Mouse (Mus musculus) left cerebral cortex, adult 18-20 months (tissue): ENCODE results near the gene Pde4dip. TPM values are rescaled to one million over a fixed set of nuclear protein-coding genes. Genes with fewer than 3 reads are reported as not detected.
A peak's percentile ranks its signal among the peaks of the same experiment; 100 is the strongest.

ENCODE experiments used
- DNase-seq, 2 experiments: peaks; one replicate each; pipeline ENCODE4 v3.0.0; 2021 to 2022; ENCODE audit warnings: low spot score in 2 of 2, mixed read lengths in 1 of 2
- long read RNA-seq, 2 experiments: library from polyadenylated mRNA; stranded (forward); transcript quantifications; one replicate each; pipeline ENCODE4 v2.0.0; 2021
- total RNA-seq, 2 experiments: library from RNA; stranded (reverse); gene quantifications; 2 replicates each; pipeline ENCODE4 v1.2.3; 2021

Gene Pde4dip
- total RNA-seq, result 100 to 1,000 TPM; 207 to 211 TPM
- long read RNA-seq, experiment 1, full-length matches to known transcripts, result 15 of 91 reads
- long read RNA-seq, experiment 1, partial matches to known transcripts, result 36 of 91 reads
- long read RNA-seq, experiment 1, other reads (novel, unspliced or antisense), result 40 of 91 reads
- long read RNA-seq, experiment 2, full-length matches to known transcripts, result 6 of 50 reads
- long read RNA-seq, experiment 2, partial matches to known transcripts, result 20 of 50 reads
- long read RNA-seq, experiment 2, other reads (novel, unspliced or antisense), result 24 of 50 reads

DNA sequence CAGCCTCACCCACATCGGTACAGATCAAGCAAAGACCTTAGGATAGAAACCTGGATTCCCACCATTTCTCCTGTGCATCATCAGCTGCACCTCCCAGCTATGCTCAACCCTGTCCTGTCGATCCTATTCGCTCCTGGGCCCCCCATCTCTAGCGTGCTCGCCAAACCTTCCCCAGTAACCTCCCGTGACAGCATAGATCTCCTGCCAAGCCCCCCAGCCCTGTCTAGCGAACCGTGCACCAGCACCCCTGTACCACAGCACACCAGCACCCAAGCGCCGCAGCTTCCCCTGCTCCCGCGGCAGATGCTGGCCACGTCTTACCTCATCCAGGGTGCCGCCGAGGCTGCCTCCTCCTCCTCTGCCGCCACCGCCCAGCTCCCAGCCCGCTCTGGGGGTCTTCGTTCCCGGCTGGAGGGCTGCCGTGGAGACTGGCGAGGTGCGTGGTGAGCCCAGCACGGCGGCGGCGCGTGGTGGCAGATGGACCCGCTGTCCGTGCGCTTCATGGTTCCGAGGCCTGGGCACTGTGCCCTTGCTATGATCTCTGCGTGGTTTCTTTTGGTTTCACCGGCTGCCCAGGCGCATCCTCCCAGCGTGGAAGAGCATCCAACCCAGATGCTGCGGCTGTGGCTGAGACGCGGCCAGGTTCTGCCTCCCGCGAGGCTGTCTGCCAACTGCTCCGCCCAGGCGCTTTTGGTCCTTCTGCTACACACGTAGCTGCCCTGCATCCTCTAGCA, at the start of gene Pde4dip:
TSS of gene Pde4dip (minus strand) at position 540 of the 734 bp plus-strand sequence.
- peak; percentile 75 to 86 for DNase-seq

DNA sequence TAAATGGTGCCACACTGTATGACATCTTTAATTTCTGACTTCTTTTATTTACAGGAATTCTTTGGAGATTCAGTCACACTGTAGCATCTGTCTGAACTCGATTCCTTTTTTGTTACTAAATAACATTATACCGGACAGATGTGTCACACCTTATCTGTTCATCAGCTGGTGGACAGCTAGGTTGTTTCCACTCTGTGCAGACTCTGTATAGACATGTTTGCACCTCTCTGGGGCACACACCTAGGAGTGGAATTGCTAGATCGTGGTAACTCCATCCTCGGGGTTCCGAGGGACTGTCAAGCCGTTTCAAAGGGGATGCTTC, 49.4 kb upstream of the Pde4dip start:
- DNase-seq, result no peak

DNA sequence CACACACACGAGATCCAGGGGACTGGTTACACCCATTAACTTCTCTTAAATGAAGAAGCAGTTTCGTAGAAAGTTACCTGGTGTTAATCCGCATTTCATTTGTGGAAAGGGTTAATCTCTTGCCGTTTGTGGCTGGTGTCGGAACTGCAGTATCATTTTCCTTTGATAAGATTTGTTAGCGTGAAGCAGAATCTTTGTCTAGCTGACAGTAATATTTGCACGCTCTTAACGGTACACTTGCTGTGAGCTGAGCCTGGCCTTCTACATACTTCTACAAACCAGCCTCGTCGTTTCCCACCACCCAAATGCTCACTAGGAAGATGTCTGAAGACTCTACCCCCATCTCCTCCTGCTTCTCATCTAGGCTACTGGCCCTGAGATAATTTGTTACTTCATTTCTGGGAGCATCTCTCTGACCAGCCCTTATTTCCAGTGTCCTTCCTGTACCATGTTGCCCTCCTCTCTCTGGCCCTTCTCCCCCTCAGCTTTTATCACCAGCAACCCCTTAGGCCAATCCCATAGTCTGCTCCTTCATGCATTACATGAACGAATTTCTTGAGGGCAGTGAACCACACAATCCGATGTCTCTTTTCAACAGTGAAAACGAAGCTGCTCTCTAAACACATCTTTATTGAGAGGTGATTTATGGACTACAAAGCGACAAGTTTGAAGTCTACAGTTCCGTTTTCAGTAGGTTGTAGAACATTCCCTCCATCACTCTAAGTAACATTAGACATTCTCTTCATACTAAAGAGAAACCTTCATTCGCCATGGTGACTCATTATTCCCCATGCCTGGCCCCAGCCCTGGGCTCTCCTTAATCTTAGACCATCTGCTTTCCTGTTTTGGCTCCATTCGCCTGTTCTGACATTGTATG, 48.8 kb upstream of the Pde4dip start:
- DNase-seq, result no peak

DNA sequence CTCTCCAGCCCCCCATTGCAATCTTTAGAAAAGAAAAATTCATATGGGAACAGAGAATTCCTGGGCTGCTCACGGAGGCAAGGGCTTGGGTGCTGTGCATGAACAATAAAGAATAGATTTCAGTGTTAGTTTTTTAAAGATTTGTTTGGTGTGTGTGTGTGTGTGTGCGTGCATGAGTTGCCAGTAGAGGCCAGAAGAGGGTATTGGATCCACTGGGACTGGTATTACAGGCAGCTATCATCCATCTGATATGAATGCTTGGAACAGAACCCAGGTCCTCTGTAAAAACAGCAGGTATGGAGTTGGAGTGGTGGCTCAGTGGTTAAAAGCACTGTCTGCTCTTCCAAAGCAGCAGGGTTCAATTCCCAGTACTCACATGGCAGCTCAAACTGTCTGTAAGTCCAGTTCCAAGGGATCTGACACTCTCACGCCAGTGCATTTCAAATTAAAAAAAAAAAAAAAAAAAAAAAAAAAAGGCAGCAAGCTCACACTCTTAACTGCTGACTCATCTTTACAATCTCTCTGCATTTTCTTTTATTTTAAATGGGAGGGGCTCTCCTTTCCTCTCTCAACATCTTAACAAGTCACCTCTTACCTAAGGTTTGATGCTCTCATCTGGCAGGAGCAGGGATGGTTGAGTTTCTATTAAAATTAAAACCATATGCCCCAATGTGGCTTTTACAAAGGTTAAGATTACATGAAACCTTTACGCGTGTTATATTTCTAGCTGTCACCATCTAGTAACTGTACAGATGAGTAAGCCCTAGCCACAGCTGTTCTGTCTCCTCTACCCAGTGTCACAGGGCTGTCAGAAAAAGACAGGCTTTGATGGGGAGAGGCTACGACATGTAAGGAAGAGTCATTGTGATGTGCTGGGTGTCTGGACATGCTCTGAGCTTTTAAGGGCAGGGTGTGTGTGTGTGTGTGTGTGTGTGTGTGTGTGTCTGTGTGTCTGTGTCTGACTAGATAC, 46.1 kb upstream of the Pde4dip start:
- no peak for DNase-seq

DNA sequence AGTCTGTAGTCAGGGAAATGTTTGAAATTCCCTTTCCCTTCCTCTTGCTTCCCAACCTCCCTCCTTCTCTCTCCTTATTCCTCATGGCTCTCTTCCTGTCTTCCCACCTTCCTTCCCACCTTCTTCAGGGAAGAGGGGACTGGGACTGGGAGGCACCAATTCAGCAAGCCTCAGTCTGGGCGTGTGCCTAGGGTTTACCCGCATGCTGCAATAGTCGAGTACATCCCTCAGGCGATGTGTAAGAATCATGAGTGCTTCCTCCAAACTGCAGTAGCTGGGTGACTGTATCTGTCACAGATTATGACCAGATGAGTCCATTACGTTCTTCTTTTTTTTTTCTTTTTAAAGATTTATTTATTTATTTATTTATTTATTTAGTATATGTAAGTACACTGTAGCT, 45.3 kb upstream of the Pde4dip start:
- DNase-seq, result no peak

DNA sequence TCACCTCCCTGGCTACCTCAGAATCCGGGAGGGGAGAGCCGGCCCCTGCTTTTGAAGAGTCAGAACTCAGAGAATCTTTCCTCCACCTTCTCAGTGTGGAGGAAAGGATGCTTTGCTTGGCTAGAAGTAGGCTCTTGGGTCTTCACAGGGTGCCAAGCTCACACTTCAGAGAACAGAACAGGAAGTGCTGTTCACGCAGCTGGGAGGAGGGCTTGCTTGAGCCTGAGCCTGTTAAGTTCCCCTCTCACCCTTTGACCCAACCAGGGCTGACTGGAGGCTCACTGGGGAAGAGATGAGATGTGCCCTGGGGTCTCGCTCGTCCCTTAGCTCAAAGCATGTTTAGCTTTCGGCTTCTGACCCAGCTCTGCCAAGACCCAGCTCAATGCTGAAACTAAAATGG, 44.7 kb upstream of the Pde4dip start:
- DNase-seq, result no peak

DNA sequence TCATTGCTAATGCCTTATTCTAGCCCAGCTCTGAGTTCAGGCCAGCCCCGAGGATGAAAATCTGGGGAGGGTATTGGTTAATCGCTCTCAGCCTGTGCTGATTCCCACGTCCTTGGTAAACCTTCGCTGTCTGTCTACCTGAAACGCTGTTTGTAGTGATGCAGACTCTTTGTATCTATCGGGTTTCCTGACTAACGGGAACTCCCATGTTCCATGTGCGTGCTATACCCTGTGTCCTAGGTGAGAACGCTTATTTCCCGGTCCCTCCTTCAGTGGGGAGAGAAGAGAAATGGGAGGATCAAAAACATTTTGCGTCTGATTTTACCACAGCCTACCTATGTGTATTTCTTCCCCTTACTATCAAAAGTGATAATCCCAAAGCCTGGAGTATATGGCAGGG, 44.3 kb upstream of the Pde4dip start:
- DNase-seq, result no peak

DNA sequence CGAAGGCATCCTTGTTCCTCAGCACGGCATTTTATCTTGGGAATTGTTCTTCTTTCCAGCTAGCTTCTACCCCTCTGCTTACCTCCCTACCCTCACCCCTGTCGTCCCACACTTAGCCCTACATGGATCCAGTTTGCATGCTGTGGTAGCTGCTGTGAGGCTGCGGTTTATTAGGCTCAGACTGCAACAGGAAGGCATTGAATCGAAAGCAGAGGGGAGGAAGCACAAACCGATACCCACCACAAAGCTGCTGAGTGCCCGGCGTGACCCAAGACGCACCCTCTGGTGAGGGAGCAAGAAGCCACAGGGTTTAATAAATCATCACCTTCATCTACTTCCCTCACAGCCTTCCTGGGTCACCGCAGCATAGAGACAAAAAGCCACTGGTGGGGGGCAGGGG, 43.6 kb upstream of the Pde4dip start:
- no peak for DNase-seq

DNA sequence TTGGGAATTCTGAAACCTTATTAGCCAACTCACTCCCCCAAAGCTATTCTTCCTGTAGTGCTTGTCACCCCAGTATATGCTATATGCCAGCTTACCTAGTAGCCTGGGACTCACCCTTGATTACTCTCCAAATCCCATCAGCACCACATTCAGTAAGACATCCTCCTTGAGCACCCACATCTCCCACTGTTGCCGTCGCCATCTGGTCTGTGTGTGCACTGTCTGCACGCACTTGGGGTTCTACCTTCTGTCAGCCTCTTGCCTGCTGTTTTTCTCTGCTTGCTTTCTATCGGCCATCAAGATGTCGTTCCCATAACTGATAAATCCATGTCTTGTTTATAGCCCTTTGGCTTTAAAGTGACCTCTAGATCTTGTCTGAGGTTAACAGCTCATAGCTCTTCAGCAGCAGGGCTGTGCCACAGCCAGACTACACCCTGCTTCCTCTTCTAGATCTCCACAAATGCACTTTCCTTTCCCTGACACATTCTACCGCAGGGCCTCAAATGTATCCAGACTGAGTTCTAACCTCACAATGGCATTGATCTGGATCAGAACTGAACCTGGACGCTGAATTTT, 42.9 kb upstream of the Pde4dip start:
- peak; percentile 46 to 71 for DNase-seq

DNA sequence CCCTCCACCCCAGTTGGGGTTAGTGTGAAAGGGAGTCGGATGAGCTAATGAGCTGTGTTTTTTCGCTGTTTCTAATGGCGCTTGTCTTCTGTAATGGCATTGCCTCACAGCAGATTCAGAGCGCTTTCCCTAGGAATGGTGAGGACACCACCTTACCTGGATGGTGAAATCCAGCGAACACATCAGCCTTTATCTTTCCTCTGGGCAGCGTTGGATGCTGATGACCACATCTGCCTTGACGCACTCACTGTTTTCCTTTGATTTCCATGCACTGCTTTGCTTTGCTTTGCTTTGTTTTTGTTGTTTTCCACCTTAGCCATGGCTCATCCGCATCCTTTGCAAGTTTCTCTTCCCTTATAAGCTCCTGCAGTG, 42.3 kb upstream of the Pde4dip start:
- no peak for DNase-seq

DNA sequence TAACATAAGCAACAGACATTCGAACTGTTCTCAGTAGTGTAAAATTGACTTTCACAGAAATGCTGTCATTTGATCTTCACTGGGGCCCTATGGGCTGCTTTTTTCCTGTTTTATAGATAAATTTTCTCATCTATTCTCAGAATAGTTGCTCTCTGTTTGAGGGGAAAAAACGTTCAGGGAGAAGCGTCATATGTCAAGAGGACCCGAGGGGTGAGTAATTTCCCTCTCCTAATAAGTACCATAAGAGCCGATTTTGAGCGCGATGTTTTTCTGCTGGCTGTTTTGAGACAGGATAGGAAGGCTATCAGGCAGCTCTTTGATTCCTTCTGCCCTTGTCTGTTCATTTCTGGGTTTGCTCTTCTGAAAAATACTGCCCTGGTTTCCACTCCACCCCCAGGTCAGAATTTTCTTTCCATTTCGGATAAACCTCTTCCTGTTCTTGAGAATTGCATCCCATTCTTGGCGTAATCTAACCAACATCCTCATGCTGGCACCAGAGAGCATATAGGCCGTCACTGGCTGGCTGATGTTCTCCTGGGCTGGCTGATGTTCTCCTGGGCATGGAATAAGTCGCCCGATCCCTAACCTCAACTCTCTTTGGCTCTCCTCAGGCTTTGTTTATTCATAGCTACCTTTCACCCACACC, 41.8 kb upstream of the Pde4dip start:
- no peak for DNase-seq

DNA sequence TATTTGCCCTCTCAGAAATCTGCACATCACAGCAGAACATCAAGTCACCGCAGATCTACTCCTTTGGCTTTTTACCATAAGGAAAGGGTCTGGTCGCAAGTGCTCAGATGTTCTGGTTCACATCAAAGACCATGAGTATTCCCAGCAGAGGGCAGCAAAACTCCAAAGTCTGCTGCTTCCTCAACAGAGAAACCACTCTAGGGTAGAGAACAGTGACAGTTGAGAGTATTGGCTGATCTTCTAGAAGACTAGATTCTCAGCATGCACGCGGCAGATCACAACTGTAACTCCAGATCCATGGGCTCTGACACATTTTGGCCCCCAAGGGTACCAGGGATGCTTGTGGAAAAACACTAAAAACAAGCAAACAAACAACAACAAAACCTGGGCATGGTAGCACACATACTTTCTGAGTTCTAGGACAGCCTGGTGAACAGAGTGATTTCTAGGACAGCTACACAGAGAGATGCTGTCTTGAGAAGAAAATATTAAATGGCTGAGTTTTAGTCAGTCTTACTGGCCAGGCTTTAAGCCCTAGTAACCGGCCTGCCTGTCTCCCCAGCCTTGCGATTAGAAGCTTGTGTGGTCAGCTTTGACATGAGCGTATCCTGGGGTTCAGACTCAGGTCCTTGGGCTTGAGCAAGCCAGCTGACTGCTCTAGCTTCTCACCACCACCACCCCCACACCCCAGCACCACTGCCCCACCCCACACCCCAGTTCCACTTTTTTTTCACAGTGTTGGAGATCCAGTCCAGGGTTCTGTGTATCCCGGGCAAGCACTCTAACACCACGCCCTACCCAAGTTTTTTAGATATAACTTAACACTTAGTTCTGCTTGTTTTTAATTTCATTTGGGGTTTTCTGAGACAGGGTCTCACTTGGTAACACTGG, 40.7 kb upstream of the Pde4dip start:
- DNase-seq, result peak; percentile 82 to 89

DNA sequence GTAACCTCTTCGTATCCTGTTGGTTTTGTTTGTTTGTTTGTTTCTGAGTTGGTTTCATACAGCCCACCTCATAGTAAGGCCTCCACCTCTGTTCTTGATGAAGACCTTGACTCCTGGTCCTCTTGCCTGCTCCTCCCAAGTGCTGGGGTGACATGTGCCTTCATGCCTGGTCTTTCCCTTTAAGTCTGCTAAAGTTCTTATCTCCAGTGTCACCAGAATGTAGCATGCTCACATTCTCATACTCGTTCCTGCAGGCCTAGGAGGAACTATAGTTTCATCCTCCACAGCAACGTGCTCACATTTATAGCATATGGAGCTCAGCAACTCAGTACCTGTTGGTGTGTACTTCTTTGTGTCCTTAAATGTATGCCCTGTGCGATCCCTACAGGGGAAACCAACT, 38.8 kb upstream of the Pde4dip start:
- no peak for DNase-seq

DNA sequence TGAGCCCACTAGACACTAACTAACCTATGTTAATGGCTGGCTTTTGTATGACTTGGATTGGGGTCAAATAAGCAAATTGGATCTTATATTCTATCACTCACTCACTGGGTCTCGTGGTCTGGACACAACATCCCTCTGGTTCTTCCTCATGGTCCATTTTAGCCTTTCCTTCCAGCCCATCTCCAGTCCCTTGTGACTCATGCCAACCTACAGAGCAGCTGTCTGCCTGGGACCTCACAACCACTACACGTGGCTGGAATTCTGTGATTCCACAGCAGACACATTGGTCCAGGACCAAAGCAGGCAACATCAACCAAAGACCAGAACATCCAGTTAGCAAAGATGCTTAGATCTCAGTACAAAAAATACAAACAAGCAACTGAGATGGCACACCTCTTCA, 36.7 kb upstream of the Pde4dip start:
- peak; percentile 37 to 48 for DNase-seq

DNA sequence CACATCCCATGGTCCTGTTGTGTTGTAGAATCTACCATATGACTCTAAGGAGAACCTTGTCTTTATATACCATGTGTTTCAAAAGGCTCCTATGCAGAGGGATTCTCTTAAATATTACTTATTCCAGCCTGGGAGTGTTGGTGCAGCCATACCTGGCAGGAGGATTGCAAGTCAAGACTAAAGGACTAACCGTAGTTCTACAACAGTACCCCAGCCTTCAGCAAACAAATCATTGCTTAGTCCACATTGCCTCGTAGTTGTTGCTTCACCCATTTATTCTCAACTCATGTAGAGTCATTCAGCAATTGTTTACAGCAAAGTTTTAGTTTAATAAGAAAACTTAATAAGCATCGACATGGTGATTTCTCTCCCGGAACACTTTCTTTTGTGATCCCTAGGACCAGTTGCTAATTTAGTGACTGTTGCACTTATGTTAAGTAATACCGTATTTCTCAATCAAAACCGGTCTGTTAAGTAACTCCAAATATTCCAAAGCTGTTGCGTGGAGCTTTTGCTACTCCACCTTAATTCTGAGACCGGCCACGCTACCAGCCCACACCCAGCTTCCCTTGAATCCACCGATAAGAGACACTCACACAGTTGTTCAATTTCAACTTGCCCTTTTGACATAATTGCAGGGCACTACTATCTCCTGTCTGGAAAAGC, 30.5 kb upstream of the Pde4dip start:
- DNase-seq, result no peak

DNA sequence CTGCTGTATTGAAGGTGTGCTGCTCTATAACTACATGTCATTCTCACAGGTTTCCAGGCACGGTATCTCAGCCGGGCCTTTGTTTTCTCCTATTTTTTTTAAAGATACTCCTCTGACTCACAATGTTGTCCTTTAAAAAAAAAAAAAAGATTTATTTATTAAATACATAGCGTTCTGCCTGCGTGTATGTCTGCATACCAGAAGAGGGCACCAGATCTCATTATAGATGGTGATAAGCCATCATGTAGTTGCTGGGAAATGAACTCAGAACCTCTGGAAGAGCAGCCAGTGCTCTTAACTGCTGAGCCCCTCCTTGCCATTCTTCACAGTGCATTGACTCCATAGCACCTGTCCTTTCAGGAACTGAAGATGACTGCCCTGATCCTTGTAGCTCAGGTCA, 26.6 kb upstream of the Pde4dip start:
- DNase-seq, result no peak

DNA sequence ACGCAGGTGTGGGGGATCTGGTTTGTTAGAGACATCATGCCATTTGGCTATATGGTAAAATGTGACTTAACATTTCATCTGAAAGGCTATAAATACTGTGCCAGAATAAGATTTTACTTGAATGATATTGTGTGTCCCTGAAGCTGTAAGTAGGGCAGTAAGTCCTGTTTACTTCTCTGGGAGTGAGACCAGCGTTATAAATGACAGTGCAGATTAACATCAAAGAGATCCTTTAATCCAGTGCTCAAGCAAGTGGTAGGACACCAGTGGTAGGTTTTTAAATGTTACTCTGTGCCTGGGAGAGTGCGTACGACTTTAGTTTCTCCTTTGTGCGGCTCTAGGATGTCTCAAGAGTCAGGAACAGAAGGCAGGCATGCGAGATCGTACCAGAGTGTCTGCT, 22.6 kb upstream of the Pde4dip start:
- DNase-seq, result no peak

DNA sequence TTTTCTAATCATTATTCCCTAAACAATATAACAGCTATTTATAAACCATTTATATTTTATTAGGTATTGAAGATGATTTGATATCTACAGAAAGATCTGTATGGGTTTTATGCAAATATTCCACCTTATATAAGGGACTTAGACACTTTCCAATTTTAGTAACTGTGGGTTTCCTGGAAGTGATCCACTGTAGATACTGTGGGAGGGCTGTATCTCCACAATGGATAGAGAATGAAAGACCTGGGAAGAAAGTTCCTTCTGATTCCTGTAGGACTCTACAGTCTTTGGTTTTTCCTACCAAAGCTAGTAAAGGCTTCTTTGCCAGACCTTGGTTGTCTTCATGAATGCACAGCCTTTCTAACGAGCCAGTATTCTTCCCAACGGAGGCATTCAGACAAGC, 21.2 kb upstream of the Pde4dip start:
- no peak for DNase-seq

DNA sequence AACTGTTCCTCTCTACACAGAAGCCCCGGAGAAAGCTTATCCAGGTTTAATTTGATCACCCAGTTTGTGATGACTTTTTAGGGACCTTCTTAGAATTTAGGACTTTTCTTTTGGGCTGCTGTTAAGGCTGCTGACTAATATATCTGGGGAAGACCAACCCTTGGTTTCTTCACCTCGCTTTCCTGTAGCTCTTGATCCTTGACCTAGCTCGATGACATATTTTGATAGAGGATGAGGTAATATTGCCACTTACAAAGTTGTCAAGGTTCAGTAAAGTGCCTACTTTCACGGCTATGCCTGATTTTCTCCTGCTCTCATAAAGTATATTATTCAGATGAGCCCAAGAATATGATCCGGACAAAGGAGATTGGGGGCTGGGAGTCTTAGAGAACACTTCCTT, 13.1 kb upstream of the Pde4dip start:
- no peak for DNase-seq
